Mouse (Mus musculus) lung, adult 2 months (tissue): ENCODE measurements at regions not wholly inside any gene's neighbourhood (a gene's known extent, or its start where the extent isn't known, plus 50 kb on each side); places are given as distances from the start of the nearest gene placed in this dataset.

Experiments
- CTCF ChIP-seq: fragments of 200-500 bp; IDR thresholded peaks from 2 replicates; pipeline ENCODE4 v1.5.1; 2011; ENCODE audit warnings: mild to moderate bottlenecking, low read length, control low read depth; ENCODE audit not compliant: insufficient read depth
- POLR2A ChIP-seq: fragments of 200-500 bp; IDR thresholded peaks from 2 replicates; pipeline ENCODE4 v1.6.1; 2011; ENCODE audit warnings: low read depth, mild to moderate bottlenecking, control low read depth, low read length, borderline replicate concordance; ENCODE audit errors: extremely low read depth

GRCm38 (mm10) chr5:53402619-53403151 lies 63.3 kb upstream of the Rbpj start:
- no peak for TF ChIP-seq CTCF
- no peak for TF ChIP-seq POLR2A
